Mouse (Mus musculus): ENCODE results near the gene Celsr2.

Gene Celsr2

GRCm38 (mm10) chr3:108414857-108415830, at the start of gene Celsr2:
Gene Celsr2 (minus strand): TSS chr3:108415552.
- DNase-seq = peak; percentile 61

GRCm38 (mm10) chr3:108458866-108459265, 43.5 kb upstream of the Celsr2 start:
- no peak for DNase-seq

DNA sequence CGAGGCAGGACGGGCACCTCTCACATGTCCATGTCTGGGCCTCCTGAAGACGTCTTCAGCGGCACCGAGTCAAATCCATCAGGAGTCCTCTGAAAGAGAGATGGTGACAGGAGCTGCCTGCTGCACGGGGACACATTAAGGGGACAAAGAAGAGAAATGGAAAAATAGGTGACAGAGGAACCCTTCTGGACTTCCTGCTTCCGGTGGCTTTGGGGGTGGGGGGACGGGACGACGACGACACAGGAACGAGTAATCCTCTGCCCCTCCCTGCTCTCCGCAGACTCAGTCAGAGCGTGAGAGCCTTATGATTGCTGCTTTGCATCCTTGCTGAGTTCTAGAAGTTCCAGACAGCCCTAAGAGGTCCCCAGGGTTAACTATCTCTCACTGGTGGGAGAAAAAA, 43.0 kb upstream of the Celsr2 start:
- no peak for DNase-seq

DNA sequence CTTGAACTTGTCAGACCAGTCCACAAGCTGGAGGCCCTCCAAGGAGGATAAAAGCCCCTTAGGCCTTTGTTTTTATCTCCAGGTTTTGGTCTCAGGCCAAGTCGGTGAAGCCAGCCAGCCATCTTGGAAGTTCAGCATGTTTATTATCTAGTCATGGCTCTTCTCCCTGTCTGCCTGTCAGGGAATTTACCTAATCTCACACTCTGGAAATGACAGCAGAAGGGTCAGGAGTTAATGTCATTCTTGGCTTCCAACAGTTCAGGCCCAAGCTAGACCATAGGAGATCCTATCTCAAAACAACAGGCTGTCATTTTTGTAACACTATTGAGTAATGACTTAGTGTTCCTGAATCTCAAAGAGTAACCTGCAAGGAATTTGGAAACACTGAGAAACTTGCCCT, 38.8 kb upstream of the Celsr2 start:
- no peak for DNase-seq

GRCm38 (mm10) chr3:108451969-108452368, 36.6 kb upstream of the Celsr2 start:
- no peak for DNase-seq

DNA sequence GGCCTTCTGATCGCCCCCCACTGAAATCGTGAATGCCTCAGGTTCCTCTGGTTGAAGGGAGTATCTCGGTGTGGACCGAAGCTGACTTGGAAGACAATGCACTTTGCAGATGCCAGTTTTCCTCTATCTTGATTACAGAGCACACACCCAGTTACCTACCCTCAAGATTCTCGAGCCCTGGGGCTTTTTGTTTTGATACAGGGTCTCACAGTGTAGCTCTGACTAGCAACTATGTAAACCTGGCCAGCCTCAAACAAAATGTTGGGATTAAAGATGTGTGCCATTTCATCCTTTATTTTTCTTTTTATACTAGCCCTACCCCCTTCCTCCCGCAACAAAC, 30.0 kb upstream of the Celsr2 start:
- no peak for DNase-seq

GRCm38 (mm10) chr3:108444698-108445365, 29.5 kb upstream of the Celsr2 start, which contains the start of gene Sars:
Gene Sars (minus strand): TSS chr3:108445209.
- DNase-seq = peak; percentile 88

- DNase-seq = no peak
These were observed 28.7 kb upstream of the Celsr2 start for GRCm38 (mm10) chr3:108444029-108444428.

DNA sequence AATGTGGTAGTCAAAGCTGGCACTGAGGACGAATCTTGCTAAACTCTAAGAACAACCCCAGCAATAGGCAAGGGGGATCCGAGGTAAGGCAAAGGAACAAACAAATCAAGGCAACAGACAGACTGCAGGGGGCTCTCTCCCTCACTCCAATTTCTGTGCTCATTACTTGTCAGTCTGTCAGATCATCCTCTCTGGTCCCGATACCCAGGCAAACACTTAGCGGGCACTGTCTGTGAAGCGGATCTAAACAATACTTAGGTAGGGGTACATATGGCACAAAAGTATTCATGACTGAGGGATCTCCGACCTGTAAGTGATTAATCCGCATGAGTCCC, 21.0 kb upstream of the Celsr2 start:
- no peak for DNase-seq

- no peak for DNase-seq
These were observed 20.5 kb upstream of the Celsr2 start for GRCm38 (mm10) chr3:108435701-108436379.

DNA sequence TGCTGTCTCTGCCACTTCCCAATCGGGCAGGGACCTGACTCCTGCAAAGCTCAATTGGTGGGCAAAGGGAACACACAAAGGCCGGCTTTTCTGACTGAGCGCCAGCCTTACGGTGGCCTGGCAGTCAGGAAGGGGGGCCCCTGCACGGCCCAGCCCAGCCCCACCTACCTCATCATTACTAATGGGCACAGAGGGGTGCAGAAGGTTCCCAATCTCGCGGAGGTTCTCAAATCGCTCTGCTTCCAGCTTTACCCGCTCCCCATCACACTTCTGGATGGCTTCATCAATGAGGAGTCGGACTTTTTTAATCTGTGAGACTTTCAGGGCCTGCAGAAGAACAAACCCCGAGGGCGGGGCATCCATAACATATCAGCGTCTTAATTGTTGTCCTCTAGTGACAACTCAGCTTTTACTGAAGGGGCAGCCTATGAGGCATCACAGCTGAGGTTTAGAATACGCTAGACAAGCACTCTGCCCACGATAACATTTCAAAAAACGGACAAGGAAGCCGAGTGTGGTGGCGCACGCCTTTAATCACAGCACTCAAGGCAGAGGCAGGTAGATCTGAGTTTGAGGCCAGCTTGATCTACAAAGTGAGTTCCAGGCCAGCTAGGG, 18.6 kb upstream of the Celsr2 start:
- no peak for DNase-seq

- DNase-seq = no peak
These were observed 18.0 kb upstream of the Celsr2 start for GRCm38 (mm10) chr3:108433188-108433880.

DNA sequence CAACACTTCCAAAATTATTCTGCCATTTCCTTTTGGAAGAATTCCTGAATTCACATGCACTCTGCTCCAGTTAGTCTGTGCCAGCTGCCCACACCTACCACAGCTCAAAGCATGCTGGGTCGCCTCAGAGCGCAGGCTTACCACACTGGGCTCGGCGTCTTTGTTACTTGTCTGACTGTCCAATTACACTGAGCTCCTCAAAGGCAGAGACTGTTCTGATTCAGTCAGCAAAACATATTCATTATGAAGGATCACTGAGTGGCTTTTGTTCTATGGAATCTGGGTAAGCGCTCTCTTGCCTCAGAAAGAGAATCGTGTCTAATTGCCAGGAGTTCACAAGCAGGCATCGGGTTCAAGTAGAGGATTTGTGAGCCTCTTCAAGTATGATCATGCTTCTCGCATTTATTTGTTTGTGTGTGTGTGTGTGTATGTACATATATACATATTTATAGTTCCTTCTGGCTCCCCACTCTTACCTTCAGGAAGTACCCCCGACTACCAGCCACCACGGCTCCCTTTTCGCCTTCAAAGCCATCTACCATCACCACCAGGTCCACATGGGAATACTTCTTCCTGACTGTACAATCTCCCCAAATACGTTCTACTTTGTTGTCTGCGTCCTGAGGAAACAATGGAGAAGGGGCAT, 17.3 kb upstream of the Celsr2 start:
- DNase-seq = no peak

DNA sequence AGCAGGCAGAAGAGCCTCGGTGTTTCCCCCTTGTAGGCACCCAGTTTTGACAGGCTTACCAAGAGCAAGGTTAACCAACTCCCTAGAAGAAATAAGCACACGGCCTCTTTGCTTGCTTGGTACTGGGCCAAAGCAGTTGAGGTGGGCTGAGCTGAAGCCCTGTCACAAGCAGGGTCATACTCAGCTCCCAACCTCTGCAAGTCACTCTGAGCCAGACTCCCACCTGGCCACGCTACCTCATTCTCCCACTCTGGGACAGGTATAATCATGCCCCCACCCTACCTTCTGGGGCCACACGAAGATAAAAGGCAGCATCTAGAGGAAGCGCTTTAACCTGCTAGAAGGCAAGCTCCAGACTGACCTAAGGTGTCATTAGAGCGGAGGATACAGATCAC, 10.3 kb upstream of the Celsr2 start:
- DNase-seq = no peak

GRCm38 (mm10) chr3:108424944-108425623, 9.7 kb upstream of the Celsr2 start:
- no peak for DNase-seq

DNA sequence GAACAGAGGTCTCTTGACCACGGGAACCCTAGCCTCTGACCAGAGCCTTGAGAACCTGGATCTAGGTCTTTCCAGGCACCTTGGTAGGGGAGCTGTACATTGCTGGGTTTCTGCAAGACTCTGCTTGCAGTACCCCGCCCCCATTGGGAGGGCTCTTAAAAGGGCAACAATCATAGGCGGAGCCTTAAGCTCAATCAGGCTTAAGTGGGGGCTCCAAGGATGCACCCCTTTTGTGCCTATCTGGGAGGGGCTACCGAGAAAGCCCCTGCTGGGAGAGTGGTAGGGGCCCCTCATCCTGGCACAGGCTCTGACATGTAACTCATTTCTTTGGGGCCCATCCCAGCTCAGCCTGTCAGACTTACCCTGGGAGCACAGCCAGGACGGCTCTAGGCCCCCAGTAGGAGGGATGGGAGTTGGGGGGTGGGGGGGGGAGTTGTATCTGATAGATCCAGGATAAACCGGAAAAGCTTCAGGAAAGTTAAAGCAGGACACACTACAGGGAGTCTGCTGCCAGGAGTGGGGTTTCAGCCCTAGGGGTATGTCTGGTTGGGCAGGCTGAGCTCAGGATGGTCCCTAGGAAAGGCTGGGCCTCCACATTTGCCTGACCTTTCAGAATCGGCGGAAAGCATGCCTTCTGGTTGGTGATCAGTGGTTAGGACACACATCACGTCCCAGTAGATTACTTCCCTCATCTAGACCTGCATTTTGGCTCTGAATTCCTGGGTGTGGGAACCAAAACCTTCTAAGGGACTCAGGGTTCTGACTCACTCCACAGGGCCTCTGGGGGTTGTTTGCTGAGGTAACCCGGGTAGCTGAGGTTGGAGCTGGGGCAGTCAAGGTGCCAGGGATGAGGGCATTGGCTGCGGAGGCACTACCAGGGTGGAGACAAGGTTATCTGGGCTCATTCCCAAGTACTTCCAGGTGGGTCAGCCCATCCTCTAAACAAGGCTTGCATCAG, 8.8 kb upstream of the Celsr2 start:
- DNase-seq = peak; percentile 66

- no peak for DNase-seq
These were observed 7.7 kb upstream of the Celsr2 start for GRCm38 (mm10) chr3:108423006-108423405.

- DNase-seq = peak; percentile 86
These were observed 475 bp upstream of the Celsr2 start for GRCm38 (mm10) chr3:108415831-108416223.

DNA sequence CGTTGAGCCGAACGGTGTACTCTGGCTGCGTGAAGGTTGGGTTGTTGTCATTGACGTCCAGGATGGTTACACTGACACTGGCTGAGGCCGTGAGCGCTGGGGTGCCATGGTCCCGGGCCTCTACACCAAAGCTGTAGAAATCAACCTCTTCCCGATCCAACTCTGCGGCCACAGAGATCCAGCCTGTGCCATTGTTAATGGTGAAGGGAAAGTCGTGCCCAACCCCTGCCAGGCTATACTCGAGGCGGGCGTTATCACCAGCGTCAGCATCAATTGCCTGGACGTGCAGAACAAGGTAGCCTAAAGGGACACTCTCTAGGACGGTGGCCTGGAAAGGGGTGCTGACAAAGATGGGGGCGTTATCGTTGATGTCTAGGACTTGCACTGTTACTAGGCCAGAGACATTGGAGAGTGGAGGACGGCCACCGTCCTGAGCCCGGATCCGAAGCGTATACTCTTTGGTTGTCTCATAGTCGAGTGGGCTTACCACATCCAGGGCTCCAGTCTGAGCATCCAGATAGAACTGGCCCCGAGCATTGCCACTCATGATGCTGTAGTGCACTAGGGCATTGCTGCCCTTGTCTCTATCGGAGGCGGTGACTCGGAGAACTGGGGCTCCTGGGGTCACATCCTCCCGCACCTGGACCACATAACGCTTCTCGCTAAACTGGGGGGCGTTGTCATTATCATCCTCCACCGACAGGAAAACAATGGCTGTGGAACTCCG, 1.6 kb downstream of the Celsr2 start:
- no peak for DNase-seq

DNA sequence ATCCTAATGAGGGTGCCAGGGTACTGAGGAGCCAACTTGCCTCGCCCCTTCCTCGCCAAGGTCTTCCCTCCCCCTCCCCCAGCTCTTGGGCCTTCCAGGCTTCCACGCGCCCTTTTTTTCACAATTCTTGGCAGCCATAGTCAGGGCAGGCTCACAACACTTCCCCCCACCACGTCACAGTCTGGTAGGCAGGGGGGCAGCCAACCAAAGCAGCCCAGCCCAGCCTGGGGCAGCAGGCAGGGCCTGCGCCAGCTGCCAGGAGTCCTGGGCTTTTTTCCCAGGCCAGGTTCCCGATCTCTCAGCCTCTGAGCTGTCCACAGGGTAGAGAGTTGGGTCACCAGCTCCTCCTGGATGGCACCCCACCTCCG, 3.6 kb downstream of the Celsr2 start:
- peak; percentile 54 for DNase-seq

Measured in right cerebral cortex, postnatal 4 days (tissue).